In the genomic region with DNA sequence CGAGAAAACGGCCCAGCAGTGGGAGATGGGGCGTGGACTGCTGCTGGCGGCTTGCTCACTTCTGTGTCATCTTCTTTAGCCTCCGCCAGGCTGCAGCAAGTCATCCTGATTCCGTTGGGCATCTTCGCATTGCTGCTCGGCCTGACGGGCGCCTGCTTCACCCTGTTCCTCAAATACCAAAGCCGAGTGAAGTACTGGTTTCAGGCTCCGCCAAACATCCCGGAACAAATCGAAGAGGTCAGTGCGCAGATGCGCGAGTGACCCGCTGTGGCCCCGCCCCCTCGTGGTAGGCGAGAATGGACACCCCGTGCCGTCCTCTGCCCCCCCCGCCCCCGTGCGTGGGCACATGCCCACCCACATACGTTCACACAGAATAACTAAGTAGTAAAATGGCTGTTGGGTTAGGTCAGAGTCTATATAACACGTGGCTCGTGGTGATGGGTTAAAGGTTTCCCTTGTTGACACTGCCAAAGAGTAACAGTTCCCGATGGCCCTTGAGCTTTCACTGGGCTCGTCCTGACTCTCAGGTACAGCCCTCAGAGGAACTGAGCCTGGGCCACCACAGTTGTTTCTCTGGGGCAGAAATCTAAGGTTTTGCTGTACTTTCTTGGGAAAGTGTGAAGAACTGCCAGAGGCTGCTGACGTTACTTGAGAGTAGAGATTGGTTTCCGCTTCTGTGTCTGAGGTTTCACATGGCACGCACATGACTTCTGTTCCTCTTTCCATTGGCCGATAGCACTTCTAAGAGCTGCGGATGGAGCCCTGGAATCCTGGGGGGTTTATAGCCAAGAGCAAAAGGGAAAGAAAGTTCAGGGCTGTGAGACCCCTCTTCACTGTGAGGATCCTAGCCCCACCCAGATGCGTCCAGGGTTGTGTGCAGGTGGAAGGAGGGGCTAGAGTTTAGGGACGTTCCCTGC, we compare ENCODE assay signal across 13 mouse cellular contexts. TPM values are rescaled to one million over a fixed set of nuclear protein-coding genes. Genes with fewer than 3 reads are reported as not detected.
DNase-seq lines count a peak whose midpoint lies in the region; ATAC-seq and TF ChIP-seq lines count a peak whose summit lies in the region.
"Had no signal": no experiment of that assay in that cellular context is flagged by ENCODE, and none has a peak within 500 bp of the region (broad histone marks: within the 10 kb centered on the region; RNA-seq: fewer than 3 reads in every experiment).

No protein-coding gene starts in this region.

- no peaks in the 10 kb centered on the region; the same call in 1 of the 2 replicates for H3K4me1 ChIP-seq in hindbrain, embryonic 10.5 days (replicated peaks)
- H3K4me1 ChIP-seq in hindbrain, embryonic 13.5 days (replicated peaks) = no peaks in the 10 kb centered on the region
- H3K4me1 ChIP-seq in spleen, adult 2 months (ENCODE audit: control insufficient read depth, insufficient read depth, insufficient read length) = no peaks in the 10 kb centered on the region
- no peaks in the 10 kb centered on the region for H3K4me1 ChIP-seq in embryonic facial prominence, embryonic 11.5 days (ENCODE audit: control insufficient read depth, insufficient read depth, low read length)
- no peaks in the 10 kb centered on the region for H3K4me1 ChIP-seq in midbrain, embryonic 13.5 days (replicated peaks)

- no peaks in the 10 kb centered on the region for H3K27me3 ChIP-seq in hindbrain, embryonic 10.5 days (ENCODE audit: insufficient read depth, poor library complexity, severe bottlenecking)
- H3K27me3 ChIP-seq in hindbrain, embryonic 13.5 days = no peaks in the 10 kb centered on the region
- H3K27me3 ChIP-seq in spleen, adult 2 months (ENCODE audit: control insufficient read depth, insufficient read depth, low read length) = no peaks in the 10 kb centered on the region
- H3K27me3 ChIP-seq in embryonic facial prominence, embryonic 11.5 days (ENCODE audit: control insufficient read depth, insufficient read depth, low read length) = no peaks in the 10 kb centered on the region
- H3K27me3 ChIP-seq in midbrain, embryonic 13.5 days = no peaks in the 10 kb centered on the region
- H3K27me3 ChIP-seq: heart, embryonic 13.5 days; limb, embryonic 15.5 days had no signal

- peaks cover 46% of the 10 kb centered on the region for H3K36me3 ChIP-seq in hindbrain, embryonic 10.5 days
- H3K36me3 ChIP-seq in hindbrain, embryonic 13.5 days = peaks cover 55% of the 10 kb centered on the region
- peaks cover 53% of the 10 kb centered on the region for H3K36me3 ChIP-seq in spleen, adult 2 months (ENCODE audit: control insufficient read depth, insufficient read depth, low read length)
- H3K36me3 ChIP-seq in embryonic facial prominence, embryonic 11.5 days (replicated peaks; ENCODE audit: control insufficient read depth, insufficient read depth, low read depth, low read length) = no peaks in the 10 kb centered on the region
- peaks cover 53% of the 10 kb centered on the region for H3K36me3 ChIP-seq in midbrain, embryonic 13.5 days

- peak overlapping the region; percentile 34 for H3K4me3 ChIP-seq in hindbrain, embryonic 10.5 days
- H3K4me3 ChIP-seq in hindbrain, embryonic 13.5 days = no peak overlapping the region
- no peak overlapping the region for H3K4me3 ChIP-seq in spleen, adult 2 months (ENCODE audit: extremely low read depth, insufficient read depth, insufficient read length)
- H3K4me3 ChIP-seq in embryonic facial prominence, embryonic 11.5 days (ENCODE audit: low read depth, low read length) = no peak overlapping the region
- H3K4me3 ChIP-seq in midbrain, embryonic 13.5 days (replicated peaks) = no peak overlapping the region
- H3K4me3 ChIP-seq: heart, embryonic 13.5 days; limb, embryonic 15.5 days; myocyte had no signal

- no peak for DNase-seq in hindbrain, embryonic 10.5 days (ENCODE audit: low spot score)
- DNase-seq in spleen, adult 2 months (ENCODE audit: low read depth in 1 of 2, low spot score in 2 of 2) = peak in 1 of 2 experiments; percentile 39
- no peak for DNase-seq in spleen, postnatal 4 days (ENCODE audit: low spot score in 2 of 2)
- no peak for DNase-seq in embryonic facial prominence, embryonic 11.5 days (ENCODE audit: low spot score)
- DNase-seq in layer of hippocampus, adult 18-20 months (ENCODE audit: low spot score in 2 of 2) = no peak
- no peak for DNase-seq in urinary bladder, postnatal 14 days (ENCODE audit: low spot score)
- DNase-seq: kidney, adult 8-10 months had no signal

- TF ChIP-seq CTCF in spleen, adult 2 months (IDR thresholded peaks at IDR 0.05; ENCODE audit: extremely low read depth, insufficient read depth, insufficient read length, insufficient replicate concordance) = no peak

- 71% methylated on average over 38 of the region's 38 CpGs for WGBS in hindbrain, embryonic 10.5 days
- WGBS in hindbrain, embryonic 13.5 days = 72% methylated on average over 38 of the region's 38 CpGs
- 89% methylated on average over 38 of the region's 38 CpGs for WGBS in spleen, adult 2 months
- WGBS in embryonic facial prominence, embryonic 11.5 days = 72% methylated on average over 38 of the region's 38 CpGs
- WGBS in midbrain, embryonic 13.5 days = 60% methylated on average over 38 of the region's 38 CpGs

- no peak for TF ChIP-seq POLR2A in spleen, adult 2 months (IDR thresholded peaks at IDR 0.05; ENCODE audit: low read depth, low read length)

- no peak overlapping the region for H3K9ac ChIP-seq in hindbrain, embryonic 13.5 days
- H3K9ac ChIP-seq in embryonic facial prominence, embryonic 11.5 days (replicated peaks; ENCODE audit: low read length) = no peak overlapping the region
- H3K9ac ChIP-seq in midbrain, embryonic 13.5 days (replicated peaks) = no peak overlapping the region
- H3K9ac ChIP-seq: heart, embryonic 13.5 days; limb, embryonic 15.5 days had no signal

- ATAC-seq in hindbrain, embryonic 13.5 days (ENCODE audit: low FRiP score) = no peak
- no peak for ATAC-seq in embryonic facial prominence, embryonic 11.5 days (replicated peaks; ENCODE audit: insufficient number of reproducible peaks, low FRiP score, low TSS enrichment, low read depth)
- ATAC-seq in midbrain, embryonic 13.5 days = no peak; the same call in 1 of the 2 replicates
- ATAC-seq: activated CD4-positive, CD25-positive, alpha-beta regulatory T cell, adult 4 months had no signal

- H3K27ac ChIP-seq in hindbrain, embryonic 10.5 days = 0 out of 2 replicates have a peak overlapping the region, but pooled peaks have one; percentile 40
- no peak overlapping the region for H3K27ac ChIP-seq in hindbrain, embryonic 13.5 days
- peak overlapping the region; percentile 44; the same call in 1 of the 2 replicates for H3K27ac ChIP-seq in spleen, adult 2 months (ENCODE audit: insufficient read depth, low read length)
- H3K27ac ChIP-seq in embryonic facial prominence, embryonic 11.5 days (replicated peaks; ENCODE audit: low read depth, low read length) = no peak overlapping the region
- no peak overlapping the region for H3K27ac ChIP-seq in midbrain, embryonic 13.5 days
- H3K27ac ChIP-seq: heart, embryonic 13.5 days; limb, embryonic 15.5 days had no signal

- H3K4me2 ChIP-seq in hindbrain, embryonic 13.5 days = no peak overlapping the region
- 0 out of 2 replicates have a peak overlapping the region, but pooled peaks have one; percentile 15 for H3K4me2 ChIP-seq in embryonic facial prominence, embryonic 11.5 days (ENCODE audit: low read depth, low read length)
- peak overlapping the region; percentile 30; the same call in 1 of the 2 replicates for H3K4me2 ChIP-seq in midbrain, embryonic 13.5 days (replicated peaks)
- H3K4me2 ChIP-seq: heart, embryonic 13.5 days; limb, embryonic 15.5 days had no signal

- H3K9me3 ChIP-seq in hindbrain, embryonic 10.5 days = no peaks in the 10 kb centered on the region
- no peaks in the 10 kb centered on the region for H3K9me3 ChIP-seq in hindbrain, embryonic 13.5 days
- no peaks in the 10 kb centered on the region for H3K9me3 ChIP-seq in embryonic facial prominence, embryonic 11.5 days (replicated peaks; ENCODE audit: control insufficient read depth, low read length)
- H3K9me3 ChIP-seq in midbrain, embryonic 13.5 days = no peaks in the 10 kb centered on the region
- H3K9me3 ChIP-seq: heart, embryonic 13.5 days; limb, embryonic 15.5 days had no signal

RNA-seq across cellular contexts. Expression of gene Ifngr2, which starts 14.9 kb away (rescaled TPM):
- polyA plus RNA-seq in hindbrain, embryonic 10.5 days (2016; fragmentation: Nextera tagmentation; extraction: Ambion mirVana) = 25.1 and 36.7 TPM in 2 replicates
- polyA plus RNA-seq in hindbrain, embryonic 13.5 days (2015; fragmentation: Nextera tagmentation; extraction: Ambion mirVana) = 72.1 and 73.0 TPM in 2 replicates
- polyA plus RNA-seq in spleen, adult 2 months (2012; rRNA removed) = 18.7 and 36.7 TPM in 2 replicates
- 40.4 and 41.4 TPM in 2 replicates for polyA plus RNA-seq in embryonic facial prominence, embryonic 11.5 days (2014; fragmentation: Nextera tagmentation; extraction: Ambion mirVana)
- polyA plus RNA-seq in midbrain, embryonic 13.5 days (2015; fragmentation: Nextera tagmentation; extraction: Ambion mirVana) = 57.6 and 63.5 TPM in 2 replicates
- 10 to 100 TPM; 50.9 to 53.1 TPM for total RNA-seq in layer of hippocampus, adult 18-20 months (2021)

RNA-seq across cellular contexts. Expression of gene Tmem50b, which starts 35.8 kb away (rescaled TPM):
- 37.6 and 45.9 TPM in 2 replicates for polyA plus RNA-seq in hindbrain, embryonic 10.5 days (2016; fragmentation: Nextera tagmentation; extraction: Ambion mirVana)
- polyA plus RNA-seq in hindbrain, embryonic 13.5 days (2015; fragmentation: Nextera tagmentation; extraction: Ambion mirVana) = 69.1 and 69.5 TPM in 2 replicates
- polyA plus RNA-seq in spleen, adult 2 months (2012; rRNA removed) = 19.6 and 21.2 TPM in 2 replicates
- polyA plus RNA-seq in embryonic facial prominence, embryonic 11.5 days (2014; fragmentation: Nextera tagmentation; extraction: Ambion mirVana) = 39.8 and 41.6 TPM in 2 replicates
- 50.5 and 55.1 TPM in 2 replicates for polyA plus RNA-seq in midbrain, embryonic 13.5 days (2015; fragmentation: Nextera tagmentation; extraction: Ambion mirVana)
- 100 to 1,000 TPM; 104 to 112 TPM for total RNA-seq in layer of hippocampus, adult 18-20 months (2021)

RNA-seq across cellular contexts. Expression of gene Dnajc28, which starts 57.0 kb away (rescaled TPM):
- polyA plus RNA-seq in hindbrain, embryonic 10.5 days (2016; fragmentation: Nextera tagmentation; extraction: Ambion mirVana) = 3.2 and 4.5 TPM in 2 replicates
- polyA plus RNA-seq in hindbrain, embryonic 13.5 days (2015; fragmentation: Nextera tagmentation; extraction: Ambion mirVana) = 5.2 and 7.0 TPM in 2 replicates
- polyA plus RNA-seq in spleen, adult 2 months (2012; rRNA removed) = 0.39 and 0.42 TPM in 2 replicates
- polyA plus RNA-seq in embryonic facial prominence, embryonic 11.5 days (2014; fragmentation: Nextera tagmentation; extraction: Ambion mirVana) = 3.5 and 4.7 TPM in 2 replicates
- 7.2 and 8.0 TPM in 2 replicates for polyA plus RNA-seq in midbrain, embryonic 13.5 days (2015; fragmentation: Nextera tagmentation; extraction: Ambion mirVana)
- 10 to 100 TPM in 1 of 2 experiments, 1 to 10 TPM in 1; 9.7 to 11.3 TPM for total RNA-seq in layer of hippocampus, adult 18-20 months (2021)

Comparison
In these comparisons a context has a peak if more than half of its experiments do, and no peak if none do; other contexts are left out.
1. H3K27ac ChIP-seq: peak in hindbrain, embryonic 10.5 days (single experiment) and spleen, adult 2 months (single experiment); none in hindbrain, embryonic 13.5 days (single experiment), embryonic facial prominence, embryonic 11.5 days (single experiment) and midbrain, embryonic 13.5 days (single experiment).